Mouse (Mus musculus) gastrocnemius, postnatal 14 days (tissue): ENCODE measurements around the gene Chn2. TPM values are rescaled to one million over a fixed set of nuclear protein-coding genes. Genes with fewer than 3 reads are reported as not detected.

Experiments used
- DNase-seq: peaks from one replicate; pipeline ENCODE4 v3.0.0; 2021; ENCODE audit warnings: mixed read lengths
- intact Hi-C: fragments of 180-260 bp; cut with DNase I; formaldehyde crosslinking; loops from one replicate; pipeline ENCODE4 v1.15.1; 2025; ENCODE audit warnings: low total_unique reads
- total RNA-seq, 2 experiments: library from RNA; stranded (reverse); gene quantifications; 2 replicates each; pipeline ENCODE4 v1.2.3; 2021

Chn2 gene
- total RNA-seq, 2 experiments from 2014 or later, result 3.8 to 5.2 TPM

DNA sequence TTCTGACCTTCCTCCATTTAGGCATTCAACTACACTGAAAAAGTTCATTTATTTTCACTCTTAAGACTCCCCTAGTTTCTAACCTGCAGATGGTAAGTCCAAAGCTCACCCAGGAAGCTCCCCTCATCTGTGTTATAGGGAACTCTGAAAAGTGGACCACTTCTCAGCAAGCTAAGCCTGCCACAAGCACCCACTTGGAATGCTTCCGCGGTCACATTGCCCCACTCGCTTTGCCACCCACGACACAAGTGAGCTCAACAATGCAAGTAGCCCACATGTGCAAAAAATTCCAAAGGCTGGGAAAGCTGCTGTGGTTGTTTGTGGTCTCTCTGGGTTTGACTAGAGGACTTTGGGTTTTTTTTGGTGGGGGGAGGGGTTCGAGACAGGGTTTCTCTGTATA, 301.8 kb downstream of the Chn2 start:
- intact Hi-C loops, result no loop called here
- DNase-seq, result no peak

- no peak for DNase-seq
- intact Hi-C loops, result no loop called here
Observed at GRCm38 (mm10) chr6:54342223-54342622, 302.9 kb downstream of the Chn2 start.

Other genes starting within 250 kb of the Chn2 start
- 10 to 100 TPM; 10.8 to 12.3 TPM for gene Tril, start 218.7 kb upstream of the Chn2 start, total RNA-seq
- gene Cpvl, start 60.9 kb upstream of the Chn2 start, total RNA-seq, result not detected